Mouse (Mus musculus) effector memory CD4-positive, alpha-beta T cell, adult 7 months (primary cell): ENCODE data around the gene Spast. TPM values are rescaled to one million over a fixed set of nuclear protein-coding genes. Genes with fewer than 3 reads are reported as not detected.

Experiments used
- polyA plus RNA-seq: library from polyadenylated mRNA; unstranded; fragments of 100-300 nt; shearing (Covaris generic); gene quantifications from one replicate; pipeline ENCODE4 v1.2.1, GENCODE M21; 2017

Spast gene
- 22.7 TPM for polyA plus RNA-seq

GRCm38 (mm10) chr17:74338937-74339804 lies at the start of gene Spast:
TSS of gene Spast (plus strand) at chr17:74338987.

GRCm38 (mm10) chr17:74295026-74295970 lies 43.5 kb upstream of the Spast start, which contains the start of gene Memo1:
TSS of gene Memo1 (minus strand) at chr17:74295521.

GRCm38 (mm10) chr17:74323844-74324243 lies 14.9 kb upstream of the Spast start, which contains the start of gene Dpy30:
TSS of gene Dpy30 (minus strand) at chr17:74323944.

GRCm38 (mm10) chr17:74395383-74396065 lies 56.7 kb downstream of the Spast start, which contains the start of gene Slc30a6:
TSS of gene Slc30a6 (plus strand) at chr17:74395608.

Other genes with a start within 250 kb of the Spast start
- 33.7 TPM for gene Memo1, start 43.5 kb upstream of the Spast start, polyA plus RNA-seq
- 58.8 TPM for gene Dpy30, start 15.0 kb upstream of the Spast start, polyA plus RNA-seq
- gene Slc30a6, start 56.6 kb downstream of the Spast start, polyA plus RNA-seq = 22.3 TPM
- gene Nlrc4, start 120.2 kb downstream of the Spast start, polyA plus RNA-seq = 3.3 TPM
- gene Yipf4, start 150.5 kb downstream of the Spast start, polyA plus RNA-seq = 125 TPM
- 53.0 TPM for gene Birc6, start 189.3 kb downstream of the Spast start, polyA plus RNA-seq